Mouse (Mus musculus): ENCODE data around the gene Gm38431. TPM values are rescaled to one million over a fixed set of nuclear protein-coding genes. Genes with fewer than 3 reads are reported as not detected.

Gm38431 gene
- total and polyA plus RNA-seq, 3 experiments: 1.1 to 30.5 (median 9.8) TPM

DNA sequence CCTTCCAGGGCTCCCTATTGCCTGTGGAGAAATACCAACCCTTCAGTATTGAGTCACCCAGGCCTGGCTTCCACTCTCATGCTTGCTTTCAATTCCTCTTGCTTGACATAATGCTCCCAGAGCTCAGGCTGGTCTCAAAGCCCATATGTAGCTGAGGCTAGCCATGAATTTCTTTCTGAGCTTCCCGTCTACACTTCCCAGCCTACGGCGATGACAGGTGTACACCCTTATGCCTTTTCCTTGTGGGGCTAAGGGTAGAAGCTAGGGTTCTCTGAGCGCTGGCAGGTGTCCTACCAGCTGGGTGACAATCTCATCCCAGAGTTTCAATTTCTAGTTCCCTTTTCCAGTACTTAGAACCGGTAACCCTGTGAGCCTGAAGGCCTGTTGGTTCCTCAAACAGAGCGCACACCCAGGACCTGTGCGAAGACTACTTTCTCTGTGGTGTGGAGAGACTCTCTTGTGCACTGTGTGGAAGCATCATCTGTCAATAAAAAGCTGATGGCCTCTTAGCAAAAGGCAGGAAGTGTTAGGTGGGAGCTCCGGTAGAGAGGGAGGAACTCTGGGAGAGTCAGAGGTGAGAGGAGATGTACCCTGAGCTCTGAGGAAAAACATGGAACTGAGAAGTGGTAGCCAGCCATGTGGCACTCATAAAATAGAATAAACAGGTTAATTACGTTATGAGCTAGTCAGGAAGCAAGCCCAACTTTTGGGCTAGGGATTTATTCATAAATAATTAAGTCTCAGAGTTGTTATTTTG, 33.9 kb upstream of the Gm38431 start (continued):
- TF ChIP-seq RCOR1 (conservative IDR thresholded peaks at IDR 0.05; ENCODE audit: low read depth, low read length) (peak; percentile 32; the same call in 1 of the 2 replicates), POLR2AphosphoS2 (IDR thresholded peaks at IDR 0.05; ENCODE audit: low read depth, low read length) (0 out of 2 replicates have a peak, but pooled peaks have one; percentile 19), SMC3 (IDR thresholded peaks at IDR 0.05; ENCODE audit: low read depth, low read length) (peak; percentile 1; the same call in 1 of the 2 replicates), MAZ (IDR thresholded peaks at IDR 0.05; ENCODE audit: low read depth, low read length) (0 out of 2 replicates have a peak, but pooled peaks have one; percentile 51), MAX (IDR thresholded peaks at IDR 0.05; ENCODE audit: low read length) (no peak), USF1 (IDR thresholded peaks at IDR 0.05; ENCODE audit: low read depth, low read length) (no peak), KAT2A (IDR thresholded peaks at IDR 0.05; ENCODE audit: insufficient replicate concordance, low read length) (0 out of 2 replicates have a peak, but pooled peaks have one; percentile 34), EP300 (IDR thresholded peaks at IDR 0.05; ENCODE audit: low read length) (peak; percentile 80), GABPA (IDR thresholded peaks at IDR 0.05; ENCODE audit: insufficient replicate concordance, low read depth, low read length) (no peak), ELF1 (IDR thresholded peaks at IDR 0.05; ENCODE audit: low read depth, low read length) (peak; percentile 9; the same call in 1 of the 2 replicates), IRF4 (IDR thresholded peaks at IDR 0.05; ENCODE audit: low read depth, low read length) (peak; percentile 74), MAFK (IDR thresholded peaks at IDR 0.05; ENCODE audit: insufficient replicate concordance, low read length) (no peak), TCF12 (IDR thresholded peaks at IDR 0.05; ENCODE audit: low read depth, low read length) (peak; percentile 65)

- no peaks in the 10 kb centered on the region for H3K9me3 ChIP-seq (replicated peaks; ENCODE audit: low read length)
- H3K79me2 ChIP-seq (replicated peaks; ENCODE audit: control insufficient read depth, extremely low read depth, insufficient read depth, poor library complexity, severe bottlenecking): peaks cover 17% of the 10 kb centered on the region
- in situ Hi-C loops (cut with MboI; ENCODE audit: low pct_ligation_motif_present, low pct_unique_long_range_greater_than_20kb, low sequenced_read_pairs): loop anchor here (5.0 kb wide), 1 partner anchor 93 kb away; the partner anchor contains the start of gene Icam5
- peaks cover 83 to 89% of the 10 kb centered on the region in 2 experiments for H3K36me3 ChIP-seq (replicated peaks in 1 of 2; ENCODE audit: control insufficient read depth in 1 of 2, insufficient read depth in 1 of 2, low read length in 1 of 2)
- peak overlapping the region; percentile 90 for H3K27ac ChIP-seq (ENCODE audit: insufficient read depth, low read depth)
- no peak overlapping the region for H3K4me3 ChIP-seq (replicated peaks in 1 of 3; ENCODE audit: low read depth in 2 of 3, low read length in 2 of 3, poor library complexity in 1 of 3)
- H3K4me2 ChIP-seq (ENCODE audit: insufficient read depth, low read depth, poor library complexity, severe bottlenecking): no peak overlapping the region
- dilution Hi-C loops (cut with MboI; ENCODE audit: extremely low pct_ligation_motif_present, extremely low pct_unique_long_range_greater_than_20kb, low sequenced_read_pairs): no loop called here
- peak overlapping the region; percentile 37; the same call in 1 of the 2 replicates for H3K9ac ChIP-seq (ENCODE audit: insufficient read depth, low read depth)
- H3K4me1 ChIP-seq (ENCODE audit: control insufficient read depth in 1 of 2, insufficient read depth in 2 of 2): peaks cover 35 to 52% of the 10 kb centered on the region in 2 experiments
- TF ChIP-seq USF1 (IDR thresholded peaks at IDR 0.05; ENCODE audit: low read depth, low read length) (no peak), PAX5 (IDR thresholded peaks at IDR 0.05; ENCODE audit: low read length) (no peak), TCF12 (IDR thresholded peaks at IDR 0.05; ENCODE audit: low read depth, low read length) (no peak), E2F4 (IDR thresholded peaks at IDR 0.05; ENCODE audit: insufficient replicate concordance, low read depth, low read length) (no peak), CHD2 (IDR thresholded peaks at IDR 0.05; ENCODE audit: low read length) (no peak), SMC3 (IDR thresholded peaks at IDR 0.05; ENCODE audit: low read depth, low read length) (no peak), SIN3A (IDR thresholded peaks at IDR 0.05; ENCODE audit: low read length) (no peak), ETS1 (conservative IDR thresholded peaks at IDR 0.05; ENCODE audit: low read depth, low read length) (no peak), CHD1 (IDR thresholded peaks at IDR 0.05; ENCODE audit: low read depth, low read length) (no peak)
- H3K27me3 ChIP-seq (replicated peaks): no peaks in the 10 kb centered on the region
- DNase-seq (ENCODE audit: extremely low read depth): no peak
Measured at GRCm38 (mm10) chr9:21124837-21125236, 33.0 kb upstream of the Gm38431 start.
